Mouse (Mus musculus) embryonic facial prominence, embryonic 13.5 days (tissue): ENCODE data around the gene Lhfpl3. TPM values are rescaled to one million over a fixed set of nuclear protein-coding genes. Genes with fewer than 3 reads are reported as not detected.
A peak's percentile ranks its signal among the peaks of the same experiment; 100 is the strongest.

ENCODE experiments used
- ATAC-seq: fragments of 200-750 bp; cut with Nextera tagmentation; 2 replicates; pipeline ENCODE4 v1.8.0; 2017; ENCODE audit warnings: low read depth; ENCODE audit not compliant: insufficient number of reproducible peaks, insufficient read depth, low FRiP score, low TSS enrichment
- H3K27ac ChIP-seq: fragments of 300-500 bp; sonication (generic); 2 replicates; pipeline ENCODE4 v1.5.1; 2015; ENCODE audit warnings: moderate library complexity, mild to moderate bottlenecking, inconsistent platforms
- H3K27me3 ChIP-seq: fragments of 300-500 bp; sonication (generic); 2 replicates; pipeline ENCODE4 v1.6.1; 2015; ENCODE audit warnings: mild to moderate bottlenecking, inconsistent platforms
- H3K36me3 ChIP-seq: fragments of 300-500 bp; sonication (generic); 2 replicates; pipeline ENCODE4 v1.6.1; 2015; ENCODE audit warnings: mild to moderate bottlenecking, inconsistent platforms
- H3K4me1 ChIP-seq: fragments of 300-500 bp; sonication (generic); 2 replicates; pipeline ENCODE4 v1.6.1; 2015; ENCODE audit warnings: inconsistent platforms
- H3K4me2 ChIP-seq: fragments of 300-500 bp; sonication (generic); 2 replicates; pipeline ENCODE4 v1.6.1; 2015; ENCODE audit warnings: moderate library complexity, mild to moderate bottlenecking, inconsistent platforms
- H3K4me3 ChIP-seq: fragments of 300-500 bp; sonication (generic); 2 replicates; pipeline ENCODE4 v1.5.1; 2015; ENCODE audit warnings: mild to moderate bottlenecking, inconsistent platforms
- H3K9ac ChIP-seq: fragments of 300-500 bp; sonication (generic); 2 replicates; pipeline ENCODE4 v1.6.1; 2015; ENCODE audit warnings: mild to moderate bottlenecking, inconsistent platforms
- H3K9me3 ChIP-seq: fragments of 300-500 bp; sonication (generic); 2 replicates; pipeline ENCODE4 v1.6.1; 2016; ENCODE audit warnings: inconsistent platforms
- WGBS: fragments of 180-500 bp; shearing (Covaris S2); methylation state at CpG from one replicate; pipeline ENCODE4 v1.1.7; 2015; ENCODE audit warnings: mixed read lengths; 5-methylcytosine and 5-hydroxymethylcytosine counted together
- polyA plus RNA-seq: library from polyadenylated mRNA; unstranded; fragments of >200 nt; fragmentation: Nextera tagmentation; extraction: Ambion mirVana; gene quantifications from 2 replicates; pipeline ENCODE4 v1.2.1, GENCODE M21; 2015

Lhfpl3 gene
- polyA plus RNA-seq, 1 experiment from 2014 or later, result 0.87 TPM

- no peak for ATAC-seq
- H3K4me2 ChIP-seq, result no peak overlapping the region
These were observed 182.9 kb downstream of the Lhfpl3 start for GRCm38 (mm10) chr5:22928746-22929145.

GRCm38 (mm10) chr5:22943306-22943705 lies 197.4 kb downstream of the Lhfpl3 start:
- no peaks in the 10 kb centered on the region for H3K36me3 ChIP-seq
- no peak overlapping the region for H3K4me2 ChIP-seq
- WGBS, result 59% methylated on average over 5 of the region's 5 CpGs
- H3K9ac ChIP-seq, result no peak overlapping the region
- no peak for ATAC-seq
- H3K4me3 ChIP-seq, result no peak overlapping the region
- no peaks in the 10 kb centered on the region for H3K4me1 ChIP-seq
- H3K9me3 ChIP-seq, result no peaks in the 10 kb centered on the region
- no peak overlapping the region for H3K27ac ChIP-seq
- H3K27me3 ChIP-seq, result no peaks in the 10 kb centered on the region

More at GRCm38 (mm10) chr5:22928746-22929145, 182.9 kb downstream of the Lhfpl3 start:
- Histone ChIP-seq H3K9me3 (no peaks in the 10 kb centered on the region), H3K4me1 (no peaks in the 10 kb centered on the region), H3K36me3 (no peaks in the 10 kb centered on the region), H3K27ac (no peak overlapping the region), H3K9ac (no peak overlapping the region), H3K4me3 (no peak overlapping the region), H3K27me3 (no peaks in the 10 kb centered on the region)
- WGBS, result 24% methylated on average over 2 of the region's 2 CpGs

- ATAC-seq, result no peak
- Histone ChIP-seq H3K4me3 (no peak overlapping the region), H3K36me3 (no peaks in the 10 kb centered on the region), H3K9ac (no peak overlapping the region), H3K27ac (no peak overlapping the region), H3K9me3 (no peaks in the 10 kb centered on the region), H3K27me3 (no peaks in the 10 kb centered on the region), H3K4me2 (no peak overlapping the region), H3K4me1 (no peaks in the 10 kb centered on the region)
- 55% methylated on average over 6 of the region's 6 CpGs for WGBS
These were observed 217.4 kb downstream of the Lhfpl3 start for GRCm38 (mm10) chr5:22963300-22963699.

GRCm38 (mm10) chr5:22986771-22987170 lies 240.9 kb downstream of the Lhfpl3 start:
- 86% methylated on average over 2 of the region's 2 CpGs for WGBS
- no peak overlapping the region for H3K27ac ChIP-seq
- ATAC-seq, result no peak

GRCm38 (mm10) chr5:22999811-23000210 lies 254.0 kb downstream of the Lhfpl3 start:
- Histone ChIP-seq H3K4me2 (no peak overlapping the region), H3K36me3 (no peaks in the 10 kb centered on the region)
- ATAC-seq, result no peak

More at GRCm38 (mm10) chr5:22986771-22987170, 240.9 kb downstream of the Lhfpl3 start:
- Histone ChIP-seq H3K36me3 (no peaks in the 10 kb centered on the region), H3K4me3 (no peak overlapping the region), H3K4me2 (no peak overlapping the region), H3K9me3 (no peaks in the 10 kb centered on the region), H3K4me1 (no peaks in the 10 kb centered on the region), H3K27me3 (no peaks in the 10 kb centered on the region), H3K9ac (no peak overlapping the region)

GRCm38 (mm10) chr5:23003123-23003797 lies 257.4 kb downstream of the Lhfpl3 start:
- no peak overlapping the region for H3K4me3 ChIP-seq
- no peak for ATAC-seq
- no peaks in the 10 kb centered on the region for H3K4me1 ChIP-seq
- H3K36me3 ChIP-seq, result no peaks in the 10 kb centered on the region
- no peak overlapping the region for H3K4me2 ChIP-seq
- no peak overlapping the region for H3K27ac ChIP-seq
- no peaks in the 10 kb centered on the region for H3K9me3 ChIP-seq
- no peaks in the 10 kb centered on the region for H3K27me3 ChIP-seq
- no peak overlapping the region for H3K9ac ChIP-seq
- WGBS, result 84% methylated on average over 2 of the region's 2 CpGs

More at GRCm38 (mm10) chr5:22999811-23000210, 254.0 kb downstream of the Lhfpl3 start:
- H3K9ac ChIP-seq, result no peak overlapping the region
- no peaks in the 10 kb centered on the region for H3K9me3 ChIP-seq
- WGBS, result 77% methylated on average over 3 of the region's 3 CpGs
- no peaks in the 10 kb centered on the region for H3K4me1 ChIP-seq
- no peaks in the 10 kb centered on the region for H3K27me3 ChIP-seq
- H3K27ac ChIP-seq, result no peak overlapping the region
- H3K4me3 ChIP-seq, result no peak overlapping the region

GRCm38 (mm10) chr5:23006207-23006606 lies 260.3 kb downstream of the Lhfpl3 start:
- Histone ChIP-seq H3K4me1 (no peaks in the 10 kb centered on the region), H3K4me3 (no peak overlapping the region), H3K27ac (no peak overlapping the region), H3K4me2 (no peak overlapping the region), H3K9ac (no peak overlapping the region), H3K9me3 (no peaks in the 10 kb centered on the region), H3K27me3 (no peaks in the 10 kb centered on the region), H3K36me3 (no peaks in the 10 kb centered on the region)
- ATAC-seq, result no peak
- WGBS, result 81% methylated on average over 1 of the region's 1 CpGs

- ATAC-seq, result no peak
- Histone ChIP-seq H3K9me3 (no peaks in the 10 kb centered on the region), H3K27ac (no peak overlapping the region), H3K4me3 (no peak overlapping the region), H3K27me3 (no peaks in the 10 kb centered on the region), H3K36me3 (no peaks in the 10 kb centered on the region), H3K4me2 (no peak overlapping the region), H3K4me1 (no peaks in the 10 kb centered on the region), H3K9ac (no peak overlapping the region)
- WGBS, result 73% methylated on average over 1 of the region's 1 CpGs
These were observed 264.6 kb downstream of the Lhfpl3 start for GRCm38 (mm10) chr5:23010460-23010859.

GRCm38 (mm10) chr5:23013997-23014396 lies 268.1 kb downstream of the Lhfpl3 start:
- Histone ChIP-seq H3K4me3 (no peak overlapping the region), H3K4me1 (no peaks in the 10 kb centered on the region), H3K27me3 (no peaks in the 10 kb centered on the region), H3K9ac (no peak overlapping the region), H3K4me2 (no peak overlapping the region), H3K27ac (no peak overlapping the region), H3K9me3 (no peaks in the 10 kb centered on the region), H3K36me3 (no peaks in the 10 kb centered on the region)
- ATAC-seq, result no peak

GRCm38 (mm10) chr5:23015587-23016335 lies 269.9 kb downstream of the Lhfpl3 start:
- Histone ChIP-seq H3K27ac (no peak overlapping the region), H3K4me3 (no peak overlapping the region), H3K36me3 (no peaks in the 10 kb centered on the region), H3K9ac (no peak overlapping the region), H3K4me2 (no peak overlapping the region), H3K4me1 (no peaks in the 10 kb centered on the region), H3K27me3 (no peaks in the 10 kb centered on the region), H3K9me3 (no peaks in the 10 kb centered on the region)
- WGBS, result 66% methylated on average over 8 of the region's 8 CpGs
- no peak for ATAC-seq

GRCm38 (mm10) chr5:23034944-23035726 lies 289.3 kb downstream of the Lhfpl3 start:
- 0 out of 2 replicates have a peak, but pooled peaks have one; percentile 56 for ATAC-seq
- peaks cover 9% of the 10 kb centered on the region for H3K4me1 ChIP-seq
- WGBS, result 46% methylated on average over 6 of the region's 6 CpGs
- no peaks in the 10 kb centered on the region for H3K36me3 ChIP-seq
- no peaks in the 10 kb centered on the region for H3K9me3 ChIP-seq
- no peak overlapping the region for H3K4me2 ChIP-seq
- H3K27me3 ChIP-seq, result no peaks in the 10 kb centered on the region
- H3K9ac ChIP-seq, result no peak overlapping the region
- no peak overlapping the region for H3K27ac ChIP-seq
- no peak overlapping the region for H3K4me3 ChIP-seq
